Mouse (Mus musculus): ENCODE data around the gene Nfil3.

Gene Nfil3

DNA sequence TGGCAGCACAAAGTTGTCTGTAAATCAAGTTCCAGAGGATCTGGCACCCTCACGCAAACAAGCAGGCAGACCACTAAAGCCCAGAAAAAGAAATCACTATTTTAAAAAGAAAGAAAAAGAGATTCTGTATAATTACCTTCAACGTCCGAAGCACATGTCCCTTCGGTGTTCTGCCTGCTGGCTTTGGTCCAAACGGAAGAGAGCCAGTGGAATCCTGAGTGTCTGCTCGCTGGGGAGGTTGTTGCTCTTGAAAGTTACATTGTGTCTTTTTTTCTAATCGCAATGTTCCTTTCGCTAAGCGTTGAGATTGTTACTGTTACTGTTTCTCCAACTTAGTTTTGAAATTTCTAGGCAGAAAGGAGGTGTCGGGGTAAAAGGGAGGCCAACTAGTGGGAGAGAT lies 50.3 kb downstream of the Nfil3 start:
- DNase-seq: peak; percentile 37 to 47

GRCm38 (mm10) chr13:52929209-52930171 lies 51.4 kb downstream of the Nfil3 start, which contains the start of gene Auh:
Auh (minus strand) TSS chr13:52929681.
- DNase-seq: peak; percentile 96 to 97

- DNase-seq: peak in 1 of 2 experiments; percentile 20
Measured at GRCm38 (mm10) chr13:52928392-52928791, 52.5 kb downstream of the Nfil3 start.

DNA sequence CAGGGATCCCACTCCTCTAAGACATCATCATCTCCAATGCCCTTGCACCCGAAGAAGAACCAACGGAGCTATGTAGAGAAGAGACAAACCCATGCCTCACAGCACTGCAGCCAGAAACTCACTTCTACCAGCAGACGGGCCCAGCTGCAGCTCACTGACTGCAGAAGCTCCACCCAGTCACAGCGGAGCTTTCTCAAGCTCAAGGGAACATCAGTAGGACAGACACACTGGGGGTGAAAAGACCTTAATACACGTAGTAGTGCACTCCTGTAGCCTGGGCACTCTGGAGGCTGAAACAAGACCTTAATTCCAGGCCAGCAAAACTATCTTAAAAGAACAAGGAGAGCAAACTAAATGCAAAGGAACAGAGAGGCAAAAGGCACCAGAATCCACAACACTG lies 56.4 kb downstream of the Nfil3 start:
- no peak for DNase-seq

DNA sequence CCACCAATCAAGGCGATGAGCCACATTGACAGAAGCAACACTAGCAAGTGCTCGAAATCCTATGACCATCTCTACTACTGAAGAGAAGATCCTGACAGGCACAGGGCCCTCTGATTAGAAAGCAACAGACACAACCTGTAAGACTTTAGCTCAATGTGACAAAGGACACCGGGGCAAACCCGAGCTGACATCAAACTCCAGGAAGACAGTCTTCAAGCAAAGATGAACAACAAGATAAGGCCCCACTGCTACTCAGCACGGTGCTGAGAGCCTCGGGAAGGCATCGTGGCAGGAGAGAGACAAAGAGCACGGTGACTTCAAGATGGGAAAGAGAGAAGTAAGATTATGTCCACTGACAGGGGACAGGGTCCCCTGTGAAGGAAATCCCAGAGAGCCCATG lies 58.9 kb downstream of the Nfil3 start:
- DNase-seq: no peak

DNA sequence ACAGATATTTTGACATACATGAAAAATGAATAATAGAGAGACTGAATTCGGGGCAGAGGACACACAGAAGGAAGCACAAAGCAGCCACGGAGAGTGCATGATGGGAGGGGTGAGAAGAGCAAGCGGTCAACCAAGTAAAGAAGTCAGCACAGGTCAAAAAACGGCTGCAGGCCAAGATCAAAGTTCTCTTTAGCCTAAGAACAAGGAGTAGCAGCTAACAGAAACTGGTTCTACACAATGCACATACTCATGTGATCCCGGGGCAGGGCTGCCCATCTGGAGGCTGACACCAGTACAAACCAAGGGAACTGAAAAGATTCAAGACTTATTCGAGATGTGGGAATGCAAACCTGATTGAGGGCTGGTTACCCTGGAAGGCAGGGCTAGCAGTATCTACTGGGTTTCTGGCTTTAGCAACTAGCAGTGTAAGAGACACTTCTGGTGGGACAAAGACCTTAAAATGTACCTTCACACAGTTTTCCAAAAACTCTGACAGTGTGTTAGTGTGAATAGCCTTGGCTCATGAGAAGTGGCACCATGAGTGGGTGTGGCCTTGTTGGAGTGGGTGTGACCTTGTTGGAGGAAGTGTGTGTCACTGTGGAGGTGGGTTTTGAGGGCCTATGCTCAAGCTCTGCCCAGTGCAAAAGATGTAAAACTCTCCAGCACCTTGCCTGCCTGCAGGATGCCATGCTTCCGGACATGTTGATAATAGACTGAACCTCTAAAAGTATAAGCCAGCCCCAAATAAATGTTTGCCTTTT lies 59.6 kb downstream of the Nfil3 start:
- no peak for DNase-seq

GRCm38 (mm10) chr13:52919790-52920352 lies 61.0 kb downstream of the Nfil3 start:
- DNase-seq: no peak

DNA sequence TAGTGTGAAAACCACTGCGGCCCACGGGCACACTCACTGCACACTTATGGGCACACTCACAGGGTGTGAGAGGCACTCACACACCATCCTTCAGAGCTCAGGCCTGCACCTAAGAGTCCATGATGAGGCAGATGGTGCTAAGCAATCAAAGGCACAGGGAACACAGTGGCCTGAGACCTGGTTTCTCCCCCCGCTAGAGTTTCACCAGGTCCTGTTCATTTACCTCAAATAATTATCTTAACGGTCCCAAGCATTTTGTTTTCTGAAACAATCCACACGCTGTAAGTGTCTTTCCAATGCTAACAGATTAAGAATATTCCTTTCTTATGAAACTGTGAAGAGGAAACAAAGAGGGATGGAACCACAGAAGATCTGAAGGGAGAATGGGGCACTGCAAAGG lies 62.5 kb downstream of the Nfil3 start:
- no peak for DNase-seq
